Mouse (Mus musculus) CH12.LX (cell line): ENCODE data around the gene Kcng4. TPM values are rescaled to one million over a fixed set of nuclear protein-coding genes. Genes with fewer than 3 reads are reported as not detected.

Experiments
- DNase-seq: peaks from one replicate; pipeline ENCODE4 v3.0.0-alpha.2; 2013; ENCODE audit errors: extremely low read depth
- H3K27ac ChIP-seq: 2 replicates; pipeline ENCODE4 v1.5.1; 2012; ENCODE audit warnings: low read depth, mild to moderate bottlenecking, control low read depth, moderate library complexity; ENCODE audit not compliant: insufficient read depth
- H3K27me3 ChIP-seq: replicated peaks from 2 replicates; pipeline ENCODE3; 2012; ENCODE audit warnings: inconsistent platforms
- H3K36me3 ChIP-seq, 2 experiments: replicated peaks in 1 of 2; 2 replicates each; pipeline versions ENCODE3 to v1.6.1; 2012; ENCODE audit warnings: inconsistent platforms in 1 of 2, low read length in 1 of 2, mild to moderate bottlenecking in 1 of 2, mixed read lengths in 1 of 2, moderate library complexity in 1 of 2; ENCODE audit not compliant: control insufficient read depth in 1 of 2, insufficient read depth in 1 of 2
- H3K4me1 ChIP-seq, 2 experiments: 2 replicates each; pipeline ENCODE4 v1.6.1; 2012; ENCODE audit warnings: inconsistent platforms in 1 of 2, moderate library complexity in 1 of 2; ENCODE audit not compliant: insufficient read depth in 2 of 2, control insufficient read depth in 1 of 2
- H3K4me2 ChIP-seq: 2 replicates; pipeline ENCODE4 v1.6.1; 2012; ENCODE audit warnings: low read depth, mild to moderate bottlenecking, control low read depth; ENCODE audit not compliant: poor library complexity, insufficient read depth, severe bottlenecking
- H3K4me3 ChIP-seq, 3 experiments: fragments of 150-350 bp in 1 of 3; sonication (generic) in 1 of 3; replicated peaks in 1 of 3; 2 replicates each; pipeline versions ENCODE3 to v1.5.1; 2011 to 2012; ENCODE audit warnings: low read depth in 2 of 3, low read length in 2 of 3, mild to moderate bottlenecking in 2 of 3, moderate library complexity in 2 of 3, control low read depth in 1 of 3, improper control_type of control experiment in 1 of 3, inconsistent platforms in 1 of 3, mixed read lengths in 1 of 3; ENCODE audit not compliant: poor library complexity in 1 of 3
- H3K79me2 ChIP-seq: replicated peaks from 2 replicates; pipeline ENCODE4 v1.6.1; 2012; ENCODE audit warnings: mild to moderate bottlenecking, moderate library complexity; ENCODE audit not compliant: control insufficient read depth, poor library complexity, insufficient read depth, severe bottlenecking; ENCODE audit errors: extremely low read depth
- H3K9ac ChIP-seq: 2 replicates; pipeline ENCODE4 v1.6.1; 2012; ENCODE audit warnings: low read depth, mild to moderate bottlenecking, control low read depth, moderate library complexity; ENCODE audit not compliant: insufficient read depth
- H3K9me3 ChIP-seq: replicated peaks from 2 replicates; pipeline ENCODE3; 2012; ENCODE audit warnings: low read length, inconsistent platforms, mixed read lengths
- BHLHE40 ChIP-seq: IDR thresholded peaks from 2 replicates; pipeline ENCODE4 v1.6.1; 2011; ENCODE audit warnings: mild to moderate bottlenecking, low read depth, low read length, improper control_type of control experiment
- CHD1 ChIP-seq: IDR thresholded peaks from 2 replicates; pipeline ENCODE4 v1.6.1; 2012; ENCODE audit warnings: low read depth, low read length, improper control_type of control experiment, inconsistent platforms
- E2F4 ChIP-seq: IDR thresholded peaks from 2 replicates; pipeline ENCODE4 v1.6.1; 2011; ENCODE audit warnings: low read depth, low read length, improper control_type of control experiment; ENCODE audit not compliant: insufficient replicate concordance
- ELF1 ChIP-seq: IDR thresholded peaks from 2 replicates; pipeline ENCODE4 v1.6.1; 2014; ENCODE audit warnings: low read depth, mild to moderate bottlenecking, inconsistent platforms, low read length, improper control_type of control experiment
- GABPA ChIP-seq: IDR thresholded peaks from 2 replicates; pipeline ENCODE4 v1.6.1; 2012; ENCODE audit warnings: low read depth, low read length, improper control_type of control experiment, inconsistent platforms; ENCODE audit not compliant: insufficient replicate concordance
- HCFC1 ChIP-seq: IDR thresholded peaks from 2 replicates; pipeline ENCODE4 v1.6.1; 2012; ENCODE audit warnings: low read depth, mild to moderate bottlenecking, inconsistent platforms, low read length, improper control_type of control experiment
- IRF4 ChIP-seq: IDR thresholded peaks from 2 replicates; pipeline ENCODE4 v1.6.1; 2014; ENCODE audit warnings: low read depth, mild to moderate bottlenecking, inconsistent platforms, low read length, improper control_type of control experiment
- JUND ChIP-seq: conservative IDR thresholded peaks from 2 replicates; pipeline ENCODE4 v1.6.1; 2011; ENCODE audit warnings: low read depth, low read length, improper control_type of control experiment
- MAZ ChIP-seq: IDR thresholded peaks from 2 replicates; pipeline ENCODE4 v1.6.1; 2012; ENCODE audit warnings: low read depth, mild to moderate bottlenecking, inconsistent platforms, low read length, improper control_type of control experiment, moderate library complexity
- MEF2A ChIP-seq: IDR thresholded peaks from 2 replicates; pipeline ENCODE4 v1.6.1; 2014; ENCODE audit warnings: low read depth, mild to moderate bottlenecking, inconsistent platforms, low read length, improper control_type of control experiment, borderline replicate concordance
- NELFE ChIP-seq: IDR thresholded peaks from 2 replicates; pipeline ENCODE4 v1.6.1; 2011; ENCODE audit warnings: low read depth, low read length, improper control_type of control experiment
- NRF1 ChIP-seq: IDR thresholded peaks from 2 replicates; pipeline ENCODE4 v1.6.1; 2014; ENCODE audit warnings: low read depth, mild to moderate bottlenecking, inconsistent platforms, low read length, improper control_type of control experiment, moderate library complexity
- PAX5 ChIP-seq: IDR thresholded peaks from 2 replicates; pipeline ENCODE4 v1.6.1; 2012; ENCODE audit warnings: low read length, inconsistent platforms, mixed read lengths
- POLR2AphosphoS2 ChIP-seq: IDR thresholded peaks from 2 replicates; pipeline ENCODE4 v1.6.1; 2011; ENCODE audit warnings: low read depth, low read length, improper control_type of control experiment
- RAD21 ChIP-seq: IDR thresholded peaks from 2 replicates; pipeline ENCODE4 v1.6.1; 2011; ENCODE audit warnings: low read depth, mild to moderate bottlenecking, low read length, improper control_type of control experiment, moderate library complexity
- SIN3A ChIP-seq: IDR thresholded peaks from 2 replicates; pipeline ENCODE4 v1.6.1; 2012; ENCODE audit warnings: low read length, improper control_type of control experiment, inconsistent platforms
- SMC3 ChIP-seq: IDR thresholded peaks from 2 replicates; pipeline ENCODE4 v1.6.1; 2011; ENCODE audit warnings: low read depth, low read length, improper control_type of control experiment
- UBTF ChIP-seq: IDR thresholded peaks from 2 replicates; pipeline ENCODE4 v1.6.1; 2012; ENCODE audit warnings: low read depth, mild to moderate bottlenecking, inconsistent platforms, low read length, improper control_type of control experiment, moderate library complexity
- USF1 ChIP-seq: IDR thresholded peaks from 2 replicates; pipeline ENCODE4 v1.6.1; 2014; ENCODE audit warnings: low read depth, mild to moderate bottlenecking, inconsistent platforms, low read length, improper control_type of control experiment
- ZC3H11A ChIP-seq: IDR thresholded peaks from 2 replicates; pipeline ENCODE4 v1.6.1; 2012; ENCODE audit warnings: low read depth, mild to moderate bottlenecking, inconsistent platforms, low read length, improper control_type of control experiment
- ZKSCAN1 ChIP-seq: IDR thresholded peaks from 2 replicates; pipeline ENCODE4 v1.6.1; 2012; ENCODE audit warnings: low read depth, inconsistent platforms, low read length, improper control_type of control experiment, borderline replicate concordance
- ZNF384 ChIP-seq: IDR thresholded peaks from 2 replicates; pipeline ENCODE4 v1.6.1; 2012; ENCODE audit warnings: low read depth, low read length, improper control_type of control experiment, inconsistent platforms
- dilution Hi-C: fragments of 300-500 bp; cut with MboI; formaldehyde crosslinking; loops from 2 replicates; pipeline ENCODE4 v1.14.3; 2020; ENCODE audit warnings: low sequenced_read_pairs; ENCODE audit not compliant: extremely low pct_unique_long_range_greater_than_20kb, extremely low pct_ligation_motif_present
- in situ Hi-C: fragments of 300-500 bp; cut with MboI; formaldehyde crosslinking; loops from 3 replicates; pipeline ENCODE4 v1.14.3; 2019; ENCODE audit warnings: low sequenced_read_pairs, low pct_ligation_motif_present, low pct_unique_long_range_greater_than_20kb, mixed read lengths
- polyA plus RNA-seq: library from polyadenylated mRNA; unstranded; fragments of >175 nt; gene quantifications from 2 replicates; pipeline ENCODE4 v1.2.1, GENCODE M21; 2012; ENCODE audit warnings: low read depth; ENCODE audit not compliant: insufficient read length
- total RNA-seq, 2 experiments: library from RNA; depleted of rRNA; stranded (reverse); fragments of 300-350 nt in 1 of 2; fragments of >200 nt in 1 of 2; gene quantifications; 2 replicates each; pipeline ENCODE4 v1.2.3; 2012 to 2014

The Kcng4 gene
- total and polyA plus RNA-seq, 3 experiments: not detected

DNA sequence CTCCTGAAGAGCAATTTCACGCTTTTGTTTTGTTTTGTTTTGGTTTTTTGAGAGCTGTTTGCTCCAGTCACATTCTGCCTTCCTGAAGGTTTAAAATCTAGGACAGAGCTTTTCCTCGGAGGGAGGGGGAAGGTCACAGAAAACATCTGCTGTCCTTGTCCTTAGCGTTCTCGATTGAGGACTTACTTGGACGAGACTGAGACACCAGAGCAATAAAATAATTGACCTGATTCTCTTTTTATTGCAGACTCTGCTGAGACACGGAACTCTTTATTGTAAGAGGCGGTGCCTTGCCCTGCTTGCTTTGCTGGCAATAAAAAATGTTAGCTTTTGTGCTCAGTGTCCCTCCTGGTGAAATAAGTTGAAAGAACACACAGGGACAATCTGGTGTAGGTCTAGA, 4.3 kb upstream of the Kcng4 start:
- H3K9me3 ChIP-seq: peaks cover 5% of the 10 kb centered on the region
- peaks cover 81% of the 10 kb centered on the region for H3K27me3 ChIP-seq
- H3K9ac ChIP-seq: no peak overlapping the region
- peaks cover 0 to 3% of the 10 kb centered on the region in 2 experiments; a peak in 2 of 4 replicates for H3K4me1 ChIP-seq
- TF ChIP-seq PAX5 (no peak), IRF4 (no peak), HCFC1 (no peak), POLR2AphosphoS2 (no peak), RAD21 (no peak), USF1 (no peak), MEF2A (no peak), CHD1 (no peak), ELF1 (no peak), ZC3H11A (no peak), JUND (no peak), E2F4 (no peak), NELFE (no peak), ZKSCAN1 (no peak), ZNF384 (no peak), MAZ (no peak)
- DNase-seq: no peak
- in situ Hi-C loops: no loop called here
- H3K4me3 ChIP-seq: no peak overlapping the region
- dilution Hi-C loops: no loop called here
- no peak overlapping the region for H3K4me2 ChIP-seq
- no peaks in the 10 kb centered on the region for H3K79me2 ChIP-seq
- H3K36me3 ChIP-seq: no peaks in the 10 kb centered on the region
- H3K27ac ChIP-seq: no peak overlapping the region

DNA sequence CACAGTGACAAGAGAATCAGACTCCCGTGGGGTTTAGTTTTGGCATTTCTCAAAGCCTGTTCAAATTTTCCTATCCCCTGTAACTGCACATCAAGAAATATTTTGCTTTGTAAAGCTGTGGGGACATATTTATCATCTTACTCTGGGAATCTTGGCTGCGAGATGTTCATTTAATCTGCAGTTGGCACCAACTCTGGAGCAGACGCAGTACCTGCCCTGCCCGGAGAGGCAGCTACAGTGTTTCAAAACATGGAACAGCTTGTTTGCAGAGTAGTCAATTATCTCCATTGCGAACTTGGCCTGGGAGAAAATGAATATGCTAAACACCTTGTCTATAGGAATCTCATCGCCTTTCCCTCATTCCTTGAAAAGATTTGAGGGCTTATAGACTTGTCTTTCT, 2.8 kb upstream of the Kcng4 start:
- no peak overlapping the region for H3K4me3 ChIP-seq
- peaks cover 0 to 6% of the 10 kb centered on the region in 2 experiments; a peak in 2 of 4 replicates for H3K4me1 ChIP-seq
- no peak overlapping the region for H3K27ac ChIP-seq
- DNase-seq: no peak
- in situ Hi-C loops (no loop called here), dilution Hi-C loops (no loop called here)
- H3K4me2 ChIP-seq: no peak overlapping the region
- no peak overlapping the region for H3K9ac ChIP-seq
- H3K9me3 ChIP-seq: peaks cover 5% of the 10 kb centered on the region
- H3K27me3 ChIP-seq: peaks cover 83% of the 10 kb centered on the region
- TF ChIP-seq SIN3A (no peak), IRF4 (no peak), USF1 (no peak), UBTF (no peak), NRF1 (no peak), SMC3 (no peak), GABPA (no peak), BHLHE40 (no peak), POLR2AphosphoS2 (no peak)
- H3K36me3 ChIP-seq: no peaks in the 10 kb centered on the region
- H3K79me2 ChIP-seq: no peaks in the 10 kb centered on the region
